Mouse (Mus musculus): ENCODE measurements around the gene Zfp248. TPM values are rescaled to one million over a fixed set of nuclear protein-coding genes. Genes with fewer than 3 reads are reported as not detected.
A peak's percentile ranks its signal among the peaks of the same experiment; 100 is the strongest.

Gene Zfp248
- polyA plus RNA-seq, 1 experiment: 9.3 TPM

- no peak overlapping the region for H3K4me3 ChIP-seq (replicated peaks; ENCODE audit: insufficient read depth, low read depth, low read length)
- no peaks in the 10 kb centered on the region for H3K4me1 ChIP-seq (ENCODE audit: control insufficient read depth, insufficient read depth, low read length)
- TF ChIP-seq POLR2A (IDR thresholded peaks at IDR 0.05; ENCODE audit: borderline replicate concordance, insufficient read depth, low read length) (no peak), CTCF (IDR thresholded peaks at IDR 0.05; ENCODE audit: borderline replicate concordance, insufficient read depth, low read depth, low read length) (0 out of 2 replicates have a peak, but pooled peaks have one; percentile 9)
- H3K27me3 ChIP-seq (ENCODE audit: control insufficient read depth, insufficient read depth, low read length): no peaks in the 10 kb centered on the region
- no peak overlapping the region for H3K27ac ChIP-seq (ENCODE audit: insufficient read depth, low read length)
- WGBS: 85% methylated on average over 3 of the region's 3 CpGs
- DNase-seq: no peak
These were observed 69.4 kb downstream of the Zfp248 start for GRCm38 (mm10) chr6:118385962-118386361.

- peaks cover 3% of the 10 kb centered on the region for H3K4me1 ChIP-seq (ENCODE audit: control insufficient read depth, insufficient read depth, low read length)
- H3K27ac ChIP-seq (ENCODE audit: insufficient read depth, low read length): no peak overlapping the region
- no peaks in the 10 kb centered on the region for H3K27me3 ChIP-seq (ENCODE audit: control insufficient read depth, insufficient read depth, low read length)
- no peak overlapping the region for H3K4me3 ChIP-seq (replicated peaks; ENCODE audit: insufficient read depth, low read depth, low read length)
- TF ChIP-seq POLR2A (IDR thresholded peaks at IDR 0.05; ENCODE audit: borderline replicate concordance, insufficient read depth, low read length) (no peak), CTCF (IDR thresholded peaks at IDR 0.05; ENCODE audit: borderline replicate concordance, insufficient read depth, low read depth, low read length) (no peak)
- DNase-seq: no peak
- 87% methylated on average over 4 of the region's 4 CpGs for WGBS
These were observed 74.1 kb downstream of the Zfp248 start for GRCm38 (mm10) chr6:118381234-118381633.

GRCm38 (mm10) chr6:118380630-118381029 lies 74.7 kb downstream of the Zfp248 start:
- TF ChIP-seq POLR2A (IDR thresholded peaks at IDR 0.05; ENCODE audit: borderline replicate concordance, insufficient read depth, low read length) (no peak), CTCF (IDR thresholded peaks at IDR 0.05; ENCODE audit: borderline replicate concordance, insufficient read depth, low read depth, low read length) (no peak)
- Histone ChIP-seq H3K4me3 (replicated peaks; ENCODE audit: insufficient read depth, low read depth, low read length) (no peak overlapping the region), H3K27ac (ENCODE audit: insufficient read depth, low read length) (no peak overlapping the region), H3K4me1 (ENCODE audit: control insufficient read depth, insufficient read depth, low read length) (peaks cover 3% of the 10 kb centered on the region), H3K27me3 (ENCODE audit: control insufficient read depth, insufficient read depth, low read length) (no peaks in the 10 kb centered on the region)
- no peak for DNase-seq
- WGBS: 67% methylated on average over 3 of the region's 3 CpGs

- no peak for TF ChIP-seq POLR2A (IDR thresholded peaks at IDR 0.05; ENCODE audit: borderline replicate concordance, insufficient read depth, low read length)
- TF ChIP-seq CTCF (IDR thresholded peaks at IDR 0.05; ENCODE audit: borderline replicate concordance, insufficient read depth, low read depth, low read length): peak; percentile 79
- peaks cover 3% of the 10 kb centered on the region for H3K4me1 ChIP-seq (ENCODE audit: control insufficient read depth, insufficient read depth, low read length)
- no peaks in the 10 kb centered on the region for H3K27me3 ChIP-seq (ENCODE audit: control insufficient read depth, insufficient read depth, low read length)
- no peak overlapping the region for H3K4me3 ChIP-seq (replicated peaks; ENCODE audit: insufficient read depth, low read depth, low read length)
- 30% methylated on average over 20 of the region's 20 CpGs for WGBS
- H3K27ac ChIP-seq (ENCODE audit: insufficient read depth, low read length): no peak overlapping the region
- peak; percentile 35 to 59 for DNase-seq
These were observed 75.7 kb downstream of the Zfp248 start for GRCm38 (mm10) chr6:118379451-118380167.

- peaks cover 3% of the 10 kb centered on the region for H3K4me1 ChIP-seq (ENCODE audit: control insufficient read depth, insufficient read depth, low read length)
- TF ChIP-seq POLR2A (IDR thresholded peaks at IDR 0.05; ENCODE audit: borderline replicate concordance, insufficient read depth, low read length) (no peak), CTCF (IDR thresholded peaks at IDR 0.05; ENCODE audit: borderline replicate concordance, insufficient read depth, low read depth, low read length) (no peak)
- no peak overlapping the region for H3K27ac ChIP-seq (ENCODE audit: insufficient read depth, low read length)
- 15% methylated on average over 10 of the region's 10 CpGs for WGBS
- DNase-seq: peak in 1 of 2 experiments; percentile 9
- no peaks in the 10 kb centered on the region for H3K27me3 ChIP-seq (ENCODE audit: control insufficient read depth, insufficient read depth, low read length)
- no peak overlapping the region for H3K4me3 ChIP-seq (replicated peaks; ENCODE audit: insufficient read depth, low read depth, low read length)
These were observed 77.7 kb downstream of the Zfp248 start for GRCm38 (mm10) chr6:118377611-118378010.

Other genes starting within 250 kb of the Zfp248 start
- gene Bms1, start 36.1 kb downstream of the Zfp248 start, polyA plus RNA-seq (2012; rRNA removed): 18.9 and 19.5 TPM in 2 replicates
- gene Zfp9, start 23.8 kb upstream of the Zfp248 start, polyA plus RNA-seq (2012; rRNA removed): 13.4 and 13.8 TPM in 2 replicates
- 8.8 and 10.0 TPM in 2 replicates for gene Ankrd26, start 106.7 kb upstream of the Zfp248 start, polyA plus RNA-seq (2012; rRNA removed)